Mouse (Mus musculus) testis, postnatal 14 days (tissue): ENCODE results near the gene Wwox.
A peak's percentile ranks its signal among the peaks of the same experiment; 100 is the strongest.
"Not testable (repeated sequence)": the region's sequence is repeated elsewhere in the genome, so short reads cannot be mapped to it uniquely, and the experiment has no call there.

ENCODE experiments used
- DNase-seq: peaks from one replicate; pipeline ENCODE4 v3.0.0; 2021; ENCODE audit warnings: low spot score

Wwox gene

DNA sequence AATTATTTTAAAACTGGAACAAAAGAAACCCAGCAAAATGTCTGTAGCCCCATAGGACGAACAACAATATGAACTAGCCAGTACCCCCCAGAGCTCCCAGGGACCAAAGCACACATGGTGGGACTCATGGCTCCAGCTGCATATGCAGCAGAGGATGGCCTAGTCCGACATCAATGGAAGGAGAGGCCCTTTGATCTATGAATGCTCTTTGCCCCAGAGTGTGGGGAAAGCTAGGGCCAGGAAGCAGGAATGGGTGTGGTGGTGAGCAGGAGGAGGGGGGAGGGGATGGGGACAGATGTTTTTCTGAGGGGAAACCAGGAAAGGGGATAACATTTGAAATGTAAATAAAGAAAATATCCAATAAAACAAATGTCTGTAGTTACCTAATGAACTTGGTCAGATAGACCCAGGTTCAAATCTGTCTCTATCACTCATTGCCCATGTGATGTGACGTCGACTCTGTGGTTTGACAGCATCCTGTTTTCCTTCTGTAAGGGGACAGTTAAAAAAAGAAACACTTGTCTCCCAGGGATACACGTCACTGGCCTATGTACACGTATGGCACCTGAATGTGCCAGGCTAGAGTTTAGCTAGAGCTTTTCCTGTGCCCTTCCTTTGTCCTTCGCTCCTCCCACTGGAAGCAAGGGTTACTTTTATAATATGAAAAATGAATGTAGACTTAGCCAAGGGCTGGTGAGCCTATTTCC is 362.1 kb downstream of the Wwox start:
- DNase-seq, result no peak

- DNase-seq, result no peak
Measured at GRCm38 (mm10) chr8:114803113-114803512, 363.7 kb downstream of the Wwox start.

GRCm38 (mm10) chr8:114806826-114807420 is 367.5 kb downstream of the Wwox start:
- DNase-seq, result no peak

- DNase-seq, result no peak
Measured at GRCm38 (mm10) chr8:114807676-114808426, 368.4 kb downstream of the Wwox start.

GRCm38 (mm10) chr8:114810470-114810869 is 371.0 kb downstream of the Wwox start:
- no peak for DNase-seq

- DNase-seq, result no peak
Measured at GRCm38 (mm10) chr8:114813830-114814229, 374.4 kb downstream of the Wwox start.

DNA sequence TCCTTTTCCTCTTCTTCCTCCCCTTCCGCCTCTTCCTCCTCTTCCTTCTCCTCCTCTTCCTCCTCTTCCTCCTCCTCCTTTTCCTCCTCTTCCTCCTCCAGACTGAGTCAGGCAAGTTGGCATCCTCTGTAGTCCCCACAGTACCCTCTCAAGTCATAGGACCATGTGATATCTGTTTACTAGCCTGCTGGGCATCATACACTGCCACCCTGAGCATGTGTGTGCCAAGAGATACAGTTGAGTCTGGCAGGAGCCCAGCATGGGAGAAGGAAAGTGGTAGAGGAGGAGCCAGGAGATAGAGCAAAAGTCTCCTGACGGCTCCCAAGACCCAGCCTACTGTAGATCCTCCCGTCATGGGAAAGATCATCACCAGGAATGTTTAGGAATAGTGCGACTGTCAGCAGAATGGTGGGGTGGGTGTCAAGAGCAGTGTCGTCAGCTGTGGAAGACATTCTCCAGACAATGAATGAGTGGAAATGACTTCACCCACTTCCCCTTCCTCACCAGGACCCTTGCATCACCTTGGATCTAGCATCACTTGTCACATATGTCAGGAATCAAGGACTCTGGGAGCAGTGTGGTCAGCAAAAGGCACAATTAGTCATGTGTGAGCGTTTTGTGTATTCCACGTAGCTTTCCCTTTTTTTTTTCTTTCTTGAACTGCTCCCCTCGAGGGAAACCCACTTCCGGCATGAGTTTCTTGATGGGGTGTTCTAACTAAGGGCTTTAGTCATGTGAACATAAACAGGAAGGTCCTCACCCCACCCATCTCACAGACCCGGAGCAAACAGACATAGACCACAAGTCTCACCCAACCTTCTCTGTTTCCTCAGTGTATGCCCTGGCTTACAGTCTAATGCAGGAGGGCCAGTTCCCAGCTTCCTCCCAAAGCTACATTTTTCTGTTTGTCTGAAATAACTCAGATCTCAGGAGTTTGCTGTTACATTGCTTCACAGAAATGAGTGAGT is 375.6 kb downstream of the Wwox start:
- DNase-seq, result no peak

- no peak for DNase-seq
Measured at GRCm38 (mm10) chr8:114816343-114816742, 376.9 kb downstream of the Wwox start.

- no peak for DNase-seq
Measured at GRCm38 (mm10) chr8:114816949-114817348, 377.5 kb downstream of the Wwox start.

GRCm38 (mm10) chr8:114821543-114821942 is 382.1 kb downstream of the Wwox start:
- peak; percentile 67 for DNase-seq

GRCm38 (mm10) chr8:114825460-114825859 is 386.0 kb downstream of the Wwox start:
- DNase-seq, result no peak

- no peak for DNase-seq
Measured at GRCm38 (mm10) chr8:114826991-114827390, 387.5 kb downstream of the Wwox start.

DNA sequence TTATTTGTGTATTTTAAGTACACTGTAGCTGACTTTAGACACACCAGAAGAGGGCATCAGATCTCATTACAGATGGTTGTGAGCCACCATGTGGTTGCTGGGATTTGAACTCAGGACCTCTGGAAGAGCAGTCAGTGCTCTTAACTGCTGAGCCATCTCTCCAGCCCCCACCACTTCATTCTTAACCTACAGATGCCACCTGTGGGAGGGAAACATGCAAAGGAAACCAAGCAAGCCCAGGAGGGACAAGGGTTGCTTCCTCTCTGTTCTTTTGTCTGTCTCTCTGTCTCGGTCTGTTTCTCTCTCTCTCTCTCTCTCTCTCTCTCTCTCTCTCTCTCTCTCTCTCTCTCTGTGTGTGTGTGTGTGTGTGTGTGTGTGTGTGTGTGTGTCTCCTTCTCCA is 388.4 kb downstream of the Wwox start:
- DNase-seq, result not testable (repeated sequence)

DNA sequence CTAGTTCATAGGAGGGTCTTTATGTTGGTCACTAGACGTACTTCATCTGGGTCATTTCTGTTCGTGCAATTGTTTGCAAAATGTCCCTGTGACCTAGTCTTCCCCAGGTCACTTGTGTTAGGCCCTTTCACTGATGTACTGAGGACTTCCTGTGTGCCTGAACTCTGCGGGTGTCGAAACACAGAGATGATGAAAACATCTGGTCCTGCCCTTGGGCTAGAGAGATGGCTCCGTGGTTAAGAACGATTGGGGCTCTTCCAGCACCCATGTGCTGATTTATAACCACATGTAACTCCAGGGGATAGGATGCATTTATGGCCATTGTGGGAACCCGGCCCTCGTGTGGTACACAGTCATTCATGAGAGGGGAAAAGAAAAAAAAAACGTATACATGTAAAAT is 392.1 kb downstream of the Wwox start:
- no peak for DNase-seq

GRCm38 (mm10) chr8:114832251-114832774 is 392.9 kb downstream of the Wwox start:
- DNase-seq, result no peak

DNA sequence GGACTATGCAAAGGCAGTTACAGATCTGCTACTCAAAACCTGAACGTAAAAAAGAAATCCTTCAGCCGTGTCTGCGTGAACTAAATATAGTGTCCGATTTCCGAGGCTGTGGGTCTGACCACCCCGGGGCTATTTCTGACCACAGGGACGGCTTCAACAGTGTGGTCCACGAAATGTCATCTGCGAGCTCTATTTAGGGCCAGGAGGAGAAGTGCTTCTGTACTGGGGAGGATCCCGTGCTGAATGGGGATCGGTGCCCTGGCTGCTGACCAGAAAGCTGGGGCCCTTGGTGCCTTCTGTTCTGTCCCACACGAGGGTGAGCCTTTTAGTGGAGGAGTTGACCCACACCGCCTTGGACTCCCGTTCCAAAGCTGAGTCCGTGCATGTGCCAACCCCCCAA is 395.3 kb downstream of the Wwox start:
- DNase-seq, result no peak

- no peak for DNase-seq
Measured at GRCm38 (mm10) chr8:114839998-114840397, 400.5 kb downstream of the Wwox start.

DNA sequence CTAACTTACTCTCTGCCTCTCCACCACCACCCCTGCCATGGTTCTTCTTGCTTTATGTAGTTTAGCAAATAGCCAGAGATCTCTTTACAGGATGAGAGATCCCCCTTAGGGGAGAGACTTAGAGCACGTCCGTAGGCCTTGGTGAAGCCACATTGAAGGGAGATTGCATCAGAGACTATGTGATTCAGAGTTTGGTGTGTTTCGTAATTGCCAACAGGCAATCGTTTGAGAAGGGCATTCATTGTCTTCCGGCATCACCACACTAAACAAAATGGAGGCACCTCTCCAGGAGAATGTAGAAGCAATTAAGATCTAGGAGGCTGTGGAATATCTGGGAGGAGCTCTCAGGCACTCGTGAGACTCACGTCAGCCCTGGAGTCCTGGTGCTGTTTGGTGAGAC is 408.2 kb downstream of the Wwox start:
- DNase-seq, result no peak

DNA sequence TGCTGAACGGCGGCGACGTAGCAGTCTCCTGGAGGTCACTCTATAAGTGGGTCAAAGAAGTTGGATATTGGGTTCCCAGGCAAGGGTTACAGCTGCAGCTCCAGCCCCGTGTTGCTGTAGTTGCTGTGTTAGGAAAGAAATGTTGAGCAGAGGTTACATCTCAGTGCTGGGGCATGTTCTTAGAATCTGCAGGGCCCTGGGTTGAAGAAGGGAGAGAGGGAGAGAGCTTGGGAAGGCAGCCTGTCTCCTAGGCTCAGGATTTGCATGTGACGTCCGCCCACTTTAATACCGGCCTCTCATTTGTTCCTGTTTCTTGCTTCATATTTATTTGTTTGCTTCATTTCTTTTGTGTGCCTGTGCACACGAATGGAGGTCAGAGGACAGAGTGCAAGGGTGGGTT is 410.0 kb downstream of the Wwox start:
- no peak for DNase-seq

- no peak for DNase-seq
Measured at GRCm38 (mm10) chr8:114850014-114850870, 410.8 kb downstream of the Wwox start.

DNA sequence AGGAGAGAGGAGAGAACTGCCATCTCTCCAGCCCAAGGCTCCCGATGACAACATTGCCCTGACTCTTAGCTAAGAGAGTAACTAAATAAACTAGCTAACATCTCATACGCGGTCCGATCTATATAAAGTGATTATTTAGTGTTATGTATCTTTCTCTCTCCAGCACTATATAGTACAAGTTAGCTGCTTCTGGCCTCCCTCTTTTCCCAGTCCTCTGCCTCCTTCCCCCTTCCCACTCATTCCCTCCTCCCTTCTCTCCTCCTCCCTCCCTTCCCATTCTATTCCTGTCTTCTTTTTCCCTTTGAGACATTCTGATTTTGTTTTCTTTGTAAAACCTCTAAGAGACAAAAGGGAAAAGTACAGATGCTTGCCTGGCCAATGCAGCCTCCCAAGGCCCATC is 414.3 kb downstream of the Wwox start:
- DNase-seq, result no peak
